Mouse (Mus musculus) testis, adult 2 months (tissue): Measurements from ENCODE around the gene Defa30.
"Not testable (repeated sequence)": the region's sequence is repeated elsewhere in the genome, so short reads cannot be mapped to it uniquely, and the experiment has no call there.

Source experiments
- CTCF ChIP-seq: fragments of 200-500 bp; IDR thresholded peaks from 2 replicates; pipeline ENCODE4 v1.5.1; 2012; ENCODE audit warnings: low read depth, mild to moderate bottlenecking, inconsistent platforms, low read length, moderate library complexity; ENCODE audit not compliant: control insufficient read depth, insufficient read depth, insufficient replicate concordance
- POLR2A ChIP-seq: fragments of 200-500 bp; IDR thresholded peaks from 2 replicates; pipeline ENCODE4 v1.6.1; 2012; ENCODE audit warnings: low read depth, mild to moderate bottlenecking, inconsistent platforms, low read length, moderate library complexity; ENCODE audit not compliant: control insufficient read depth

DNA sequence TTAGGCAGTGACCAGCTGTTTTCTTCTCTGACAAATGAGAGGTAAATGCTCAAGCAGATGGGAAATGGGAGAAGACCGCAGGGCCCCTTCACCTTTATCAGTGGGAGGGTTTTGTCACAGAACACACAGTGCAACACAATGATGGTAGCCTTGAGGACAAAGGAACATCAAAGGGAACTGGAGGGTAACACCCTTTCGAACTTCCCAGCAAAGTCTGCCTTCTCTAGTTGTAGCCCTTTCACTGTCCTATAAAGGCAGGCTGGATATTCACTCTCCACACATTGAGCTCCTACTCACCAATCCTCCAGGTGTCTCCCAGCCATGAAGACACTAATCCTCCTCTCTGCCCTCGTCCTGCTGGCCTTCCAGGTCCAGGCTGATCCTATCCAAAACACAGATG lies at the start of gene Defa30:
- not testable (repeated sequence) for TF ChIP-seq POLR2A, CTCF
